Mouse (Mus musculus): ENCODE data around the gene Gnb2. TPM values are rescaled to one million over a fixed set of nuclear protein-coding genes. Genes with fewer than 3 reads are reported as not detected.

Gene Gnb2
- total RNA-seq, 2 experiments from 2014 or later, result 777 to 806 TPM

- no peak for DNase-seq (ENCODE audit: low spot score in 2 of 2)
- intact Hi-C loops (cut with DNase I), result no loop called here
These were observed 39.5 kb downstream of the Gnb2 start for GRCm38 (mm10) chr5:137493831-137494230.

GRCm38 (mm10) chr5:137491559-137491958 lies 41.8 kb downstream of the Gnb2 start:
- intact Hi-C loops (cut with DNase I), result no loop called here
- peak in 1 of 2 experiments; percentile 34 for DNase-seq (ENCODE audit: low spot score in 2 of 2)

DNA sequence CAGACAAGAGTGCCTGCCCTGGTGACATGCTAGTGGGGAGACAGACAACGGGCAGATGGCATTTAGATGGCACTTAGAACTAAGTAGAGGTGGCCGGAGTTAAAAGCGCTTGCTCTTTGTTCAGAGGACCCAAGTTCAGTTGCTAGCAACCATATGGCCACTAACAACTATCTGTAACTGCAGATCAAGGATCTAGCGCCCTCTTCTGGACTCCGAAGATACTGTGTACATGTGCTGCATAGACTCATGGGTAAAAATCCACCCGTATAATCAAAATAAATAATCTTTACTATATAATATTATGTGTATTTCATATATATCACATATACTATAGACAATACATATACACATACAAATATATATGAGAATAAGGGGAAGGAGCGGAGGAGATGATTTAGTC lies 45.7 kb downstream of the Gnb2 start:
- DNase-seq (ENCODE audit: low spot score in 2 of 2), result no peak
- intact Hi-C loops (cut with DNase I), result loop anchor here (10.0 kb wide), 1 partner anchor 277 kb away; no protein-coding TSS in a partner anchor

- intact Hi-C loops (cut with DNase I), result loop anchor here (10.0 kb wide), 1 partner anchor 279 kb away; no protein-coding TSS in a partner anchor
- no peak for DNase-seq (ENCODE audit: low spot score in 2 of 2)
These were observed 47.5 kb downstream of the Gnb2 start for GRCm38 (mm10) chr5:137485851-137486155.

GRCm38 (mm10) chr5:137485071-137485850 lies 48.0 kb downstream of the Gnb2 start:
- DNase-seq (ENCODE audit: low spot score in 2 of 2), result no peak
- intact Hi-C loops (cut with DNase I), result loop anchor here (10.0 kb wide), 1 partner anchor 280 kb away; no protein-coding TSS in a partner anchor

DNA sequence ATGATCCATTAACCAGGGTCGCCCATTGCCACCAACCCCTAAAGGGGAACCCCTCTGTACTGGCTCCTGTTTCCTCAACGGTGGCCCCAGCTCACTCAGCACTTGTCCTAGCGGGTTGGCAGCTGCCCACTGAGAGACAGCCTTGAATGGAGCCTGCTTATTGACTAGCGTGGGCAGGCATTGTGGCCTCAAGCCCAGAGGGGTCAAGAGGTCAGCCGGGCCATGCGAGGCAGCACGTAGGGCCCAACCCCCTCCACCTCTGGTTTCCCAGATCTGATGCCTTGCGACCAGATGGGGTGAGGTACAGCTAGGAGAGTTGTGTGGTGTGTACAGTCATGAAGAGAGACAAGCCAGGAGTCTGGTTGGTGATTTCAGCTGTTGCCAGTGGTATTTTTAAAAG lies 51.4 kb downstream of the Gnb2 start:
- DNase-seq (ENCODE audit: low spot score in 2 of 2), result peak; percentile 34 to 35

GRCm38 (mm10) chr5:137481138-137481537 lies 52.2 kb downstream of the Gnb2 start:
- DNase-seq (ENCODE audit: low spot score in 2 of 2), result peak; percentile 90 to 93
- intact Hi-C loops (cut with DNase I), result loop anchor here (10.0 kb wide), 1 partner anchor 284 kb away; no protein-coding TSS in a partner anchor

More for the DNA sequence above, 51.4 kb downstream of the Gnb2 start:
- intact Hi-C loops (cut with DNase I), result loop anchor here (10.0 kb wide), 1 partner anchor 283 kb away; no protein-coding TSS in a partner anchor

Small RNAs within 50 kb of the gene (microRNA-seq; reads per million reads assigned to microRNA genes)
- gene Mir6418, result 2.7 to 3.7 reads per million in 2 experiments

Other genes starting within 250 kb of the Gnb2 start
- 10 to 100 TPM; 68.4 to 81.1 TPM for gene Ache, start 246.0 kb downstream of the Gnb2 start, total RNA-seq (2021)
- gene Ufsp1, start 238.9 kb downstream of the Gnb2 start, total RNA-seq (2021), result 10 to 100 TPM; 16.4 to 17.1 TPM
- gene Srrt, start 225.8 kb downstream of the Gnb2 start, total RNA-seq (2021), result 100 to 1,000 TPM; 167 to 176 TPM
- 1 to 10 TPM; 3.5 to 3.9 TPM for gene Trip6, start 219.1 kb downstream of the Gnb2 start, total RNA-seq (2021)
- gene Slc12a9, start 199.9 kb downstream of the Gnb2 start, total RNA-seq (2021), result 10 to 100 TPM; 23.7 to 28.0 TPM
- 1 to 10 TPM; 6.0 to 7.6 TPM for gene Ephb4, start 183.4 kb downstream of the Gnb2 start, total RNA-seq (2021)
- gene Zan, start 56.4 kb downstream of the Gnb2 start, total RNA-seq (2021), result under 1 TPM; 0.44 to 0.55 TPM
- 10 to 100 TPM; 28.0 to 35.2 TPM for gene Pop7, start 31.0 kb downstream of the Gnb2 start, total RNA-seq (2021)
- 10 to 100 TPM; 40.0 to 44.3 TPM for gene Gigyf1, start 15.0 kb downstream of the Gnb2 start, total RNA-seq (2021)
- gene Epo, start 268 bp downstream of the Gnb2 start, total RNA-seq (2021), result not detected
- gene Actl6b, start 20.0 kb upstream of the Gnb2 start, total RNA-seq (2021), result 100 to 1,000 TPM; 126 to 139 TPM
- gene Tfr2, start 36.3 kb upstream of the Gnb2 start, total RNA-seq (2021), result 10 to 100 TPM; 12.8 to 14.2 TPM
- gene Mospd3, start 67.5 kb upstream of the Gnb2 start, total RNA-seq (2021), result 10 to 100 TPM; 32.7 to 33.5 TPM
- 10 to 100 TPM; 12.9 to 14.6 TPM for gene Pcolce, start 80.3 kb upstream of the Gnb2 start, total RNA-seq (2021)
- under 1 TPM in 1 of 2 experiments, not detected in 1; 0.15 TPM for gene Fbxo24, start 95.5 kb upstream of the Gnb2 start, total RNA-seq (2021)
- gene Lrch4, start 95.6 kb upstream of the Gnb2 start, total RNA-seq (2021), result 10 to 100 TPM in 1 of 2 experiments, 1 to 10 TPM in 1; 7.1 to 13.7 TPM
- 10 to 100 TPM in 1 of 2 experiments, 1 to 10 TPM in 1; 8.8 to 10.6 TPM for gene Gm20605, start 95.7 kb upstream of the Gnb2 start, total RNA-seq (2021)
- gene Sap25, start 107.8 kb upstream of the Gnb2 start, total RNA-seq (2021), result 1 to 10 TPM; 1.7 to 4.7 TPM
- gene Irs3, start 112.2 kb upstream of the Gnb2 start, total RNA-seq (2021), result under 1 TPM in 1 of 2 experiments, not detected in 1; 0.27 TPM
- gene Agfg2, start 151.2 kb upstream of the Gnb2 start, total RNA-seq (2021), result 10 to 100 TPM; 38.7 to 40.8 TPM
- gene Nyap1, start 208.1 kb upstream of the Gnb2 start, total RNA-seq (2021), result 10 to 100 TPM; 78.5 to 83.4 TPM
- gene Tsc22d4, start 212.2 kb upstream of the Gnb2 start, total RNA-seq (2021), result 100 to 1,000 TPM; 169 to 181 TPM
- gene Ppp1r35, start 245.3 kb upstream of the Gnb2 start, total RNA-seq (2021), result 10 to 100 TPM; 26.0 to 29.2 TPM

Data from left cerebral cortex, postnatal 14 days (tissue).